Comparison of ENCODE assay signal across 9 mouse cellular contexts in the genomic region with DNA sequence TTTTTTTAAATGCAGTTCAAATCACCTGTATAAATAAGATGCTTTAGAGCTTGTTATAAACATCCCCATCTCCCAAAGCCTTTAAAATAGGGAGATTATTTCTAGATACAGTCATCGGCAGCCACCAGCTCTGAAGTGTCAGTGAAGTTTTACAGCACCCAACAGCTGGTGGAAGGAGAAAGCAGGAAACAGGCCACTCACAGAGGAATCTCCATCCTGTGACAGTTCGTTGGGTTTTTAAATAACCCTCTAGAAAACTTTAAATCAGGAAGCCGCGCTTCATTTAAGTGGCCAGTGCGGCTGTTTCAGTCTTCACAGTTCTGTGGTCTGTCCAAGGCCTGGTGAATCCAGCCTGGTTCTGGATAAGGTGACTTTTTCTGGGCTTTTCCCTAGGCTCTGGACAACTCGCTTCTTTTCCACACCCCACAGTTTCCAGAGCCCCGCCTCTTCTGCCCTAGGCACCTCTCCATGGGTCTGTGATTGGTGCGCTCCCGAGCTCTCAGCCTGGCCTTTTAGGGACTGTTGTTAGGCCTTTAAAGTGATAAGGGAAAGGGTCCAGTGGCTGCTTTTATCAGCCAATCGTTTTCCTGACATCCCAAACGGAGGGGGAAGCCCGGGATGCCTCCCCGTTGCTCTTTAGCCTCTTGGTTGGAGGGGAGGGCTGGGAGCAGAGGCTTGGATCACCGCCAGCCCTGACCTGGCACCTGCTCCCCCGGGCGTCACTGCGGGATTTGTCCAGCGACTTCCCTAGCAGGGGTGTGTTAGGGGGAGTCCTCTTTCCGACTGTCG. TPM values are rescaled to one million over a fixed set of nuclear protein-coding genes. Genes with fewer than 3 reads are reported as not detected.
DNase-seq lines count a peak whose midpoint lies in the region; ATAC-seq lines count a peak whose summit lies in the region.
"Had no signal": no experiment of that assay in that cellular context is flagged by ENCODE, and none has a peak within 500 bp of the region (broad histone marks: within the 10 kb centered on the region; RNA-seq: fewer than 3 reads in every experiment).

A gene (plus strand): TSS at position 538 of the 789 bp plus-strand sequence.

- WGBS in hindbrain, embryonic 12.5 days, result 8% methylated on average over 20 of the region's 20 CpGs
- 4% methylated on average over 20 of the region's 20 CpGs for WGBS in limb, embryonic 15.5 days
- 8% methylated on average over 20 of the region's 20 CpGs for WGBS in midbrain, embryonic 16.5 days

- no peaks in the 10 kb centered on the region for H3K9me3 ChIP-seq in hindbrain, embryonic 12.5 days (replicated peaks)
- H3K9me3 ChIP-seq in limb, embryonic 15.5 days, result no peaks in the 10 kb centered on the region
- no peaks in the 10 kb centered on the region for H3K9me3 ChIP-seq in midbrain, embryonic 16.5 days (replicated peaks; ENCODE audit: control insufficient read depth, low read length, poor library complexity, severe bottlenecking)

- H3K4me2 ChIP-seq in hindbrain, embryonic 12.5 days (replicated peaks), result peak within 1 kb of the TSS; percentile 53
- H3K4me2 ChIP-seq in limb, embryonic 15.5 days, result peak within 1 kb of the TSS; percentile 50
- peak within 1 kb of the TSS; percentile 47 for H3K4me2 ChIP-seq in midbrain, embryonic 16.5 days (ENCODE audit: low read length)

- peak within 1 kb of the TSS; percentile 23 for H3K4me3 ChIP-seq in hindbrain, embryonic 12.5 days
- peak within 1 kb of the TSS; percentile 19; the same call in 1 of the 2 replicates for H3K4me3 ChIP-seq in limb, embryonic 15.5 days
- peak within 1 kb of the TSS; percentile 5; the same call in 1 of the 2 replicates for H3K4me3 ChIP-seq in midbrain, embryonic 16.5 days (ENCODE audit: low read depth, low read length)

- peaks cover 11% of the 10 kb centered on the region for H3K4me1 ChIP-seq in hindbrain, embryonic 12.5 days
- peaks cover 16% of the 10 kb centered on the region for H3K4me1 ChIP-seq in limb, embryonic 15.5 days
- H3K4me1 ChIP-seq in midbrain, embryonic 16.5 days (ENCODE audit: control insufficient read depth, insufficient read depth, low read length), result peaks cover 8% of the 10 kb centered on the region

- no peak within 1 kb of the TSS for H3K27ac ChIP-seq in hindbrain, embryonic 12.5 days
- peak within 1 kb of the TSS; percentile 27; the same call in 1 of the 2 replicates for H3K27ac ChIP-seq in limb, embryonic 15.5 days
- H3K27ac ChIP-seq in midbrain, embryonic 16.5 days (ENCODE audit: low read length), result no peak within 1 kb of the TSS

- ATAC-seq in hindbrain, embryonic 12.5 days (ENCODE audit: low FRiP score), result peak; percentile 73
- ATAC-seq in limb, embryonic 15.5 days (ENCODE audit: insufficient number of reproducible peaks, low FRiP score, low TSS enrichment, low read depth), result no peak
- ATAC-seq in midbrain, embryonic 16.5 days, result no peak
- no peak for ATAC-seq in megakaryocyte, adult 5-6 weeks (ENCODE audit: poor library complexity, severe bottlenecking)

- peak; percentile 75 for DNase-seq in Muller cell, postnatal 12 days (ENCODE audit: inconsistent ontology term)
- peak; percentile 64 for DNase-seq in cerebellum, adult 8-10 months
- DNase-seq in gastrocnemius, adult 18-20 months (ENCODE audit: low spot score), result peak; percentile 91
- DNase-seq in urinary bladder, postnatal 25 days (ENCODE audit: low spot score), result peak; percentile 35

- H3K9ac ChIP-seq in hindbrain, embryonic 12.5 days, result peak within 1 kb of the TSS; percentile 47; the same call in 1 of the 2 replicates
- H3K9ac ChIP-seq in limb, embryonic 15.5 days, result no peak within 1 kb of the TSS
- 0 out of 2 replicates have a peak within 1 kb of the TSS, but pooled peaks have one; percentile 0 for H3K9ac ChIP-seq in midbrain, embryonic 16.5 days (ENCODE audit: low read depth, low read length)

- peaks cover 3% of the 10 kb centered on the region; the same call in 1 of the 2 replicates for H3K27me3 ChIP-seq in hindbrain, embryonic 12.5 days
- no peaks in the 10 kb centered on the region for H3K27me3 ChIP-seq in limb, embryonic 15.5 days
- H3K27me3 ChIP-seq in midbrain, embryonic 16.5 days (ENCODE audit: control insufficient read depth, insufficient read depth, low read depth, low read length), result no peaks in the 10 kb centered on the region

- H3K36me3 ChIP-seq in hindbrain, embryonic 12.5 days, result no peaks in the 10 kb centered on the region
- no peaks in the 10 kb centered on the region for H3K36me3 ChIP-seq in limb, embryonic 15.5 days
- no peaks in the 10 kb centered on the region for H3K36me3 ChIP-seq in midbrain, embryonic 16.5 days (ENCODE audit: control insufficient read depth, insufficient read depth, low read length)

RNA-seq across cellular contexts. Expression of the gene that starts here (rescaled TPM):
- total RNA-seq in gastrocnemius, adult 18-20 months (2021), result 1,000 to 10,000 TPM in 1 of 2 experiments, 100 to 1,000 TPM in 1; 908 to 1,105 TPM
- 3.0 and 3.2 TPM in 2 replicates for polyA plus RNA-seq in hindbrain, embryonic 12.5 days (2016; fragmentation: Nextera tagmentation; extraction: Ambion mirVana)
- polyA plus RNA-seq in limb, embryonic 15.5 days (2015; fragmentation: Nextera tagmentation; extraction: Ambion mirVana), result 13.6 and 41.0 TPM in 2 replicates
- 1.5 and 2.3 TPM in 2 replicates for polyA plus RNA-seq in midbrain, embryonic 16.5 days (2015; fragmentation: Nextera tagmentation; extraction: Ambion mirVana)
- 0.76 and 0.89 TPM in 2 replicates for total RNA-seq in megakaryocyte, adult 5-6 weeks (2015)
- not detected in 2 replicates for total RNA-seq in megakaryocyte, adult 5-6 weeks (2017)
- total RNA-seq: neutrophil, adult 5-6 weeks had no signal

Comparison
In these comparisons a context has a peak if more than half of its experiments do, and no peak if none do; other contexts are left out.
1. RNA of the gene that starts here (total RNA-seq): 908 to 1,105 TPM in gastrocnemius, adult 18-20 months; 0.76 to 0.89 TPM in megakaryocyte, adult 5-6 weeks; every median in the first group is over 100 times any median in the second.
2. DNase-seq: peak in every context shown above with its lines; median percentile 91 in gastrocnemius, adult 18-20 months; 75 in Muller cell, postnatal 12 days; 64 in cerebellum, adult 8-10 months; 35 in urinary bladder, postnatal 25 days.
3. Peak in every context shown above with its lines, with median percentiles within 50 percentile points of each other: H3K4me2 ChIP-seq and H3K4me3 ChIP-seq.